Mouse (Mus musculus): ENCODE data around the gene Cdc42bpg. TPM values are rescaled to one million over a fixed set of nuclear protein-coding genes. Genes with fewer than 3 reads are reported as not detected.
"Not testable (repeated sequence)": the region's sequence is repeated elsewhere in the genome, so short reads cannot be mapped to it uniquely, and the experiment has no call there.

The Cdc42bpg gene
- total RNA-seq, 1 experiment from 2014 or later: 2.2 TPM

DNA sequence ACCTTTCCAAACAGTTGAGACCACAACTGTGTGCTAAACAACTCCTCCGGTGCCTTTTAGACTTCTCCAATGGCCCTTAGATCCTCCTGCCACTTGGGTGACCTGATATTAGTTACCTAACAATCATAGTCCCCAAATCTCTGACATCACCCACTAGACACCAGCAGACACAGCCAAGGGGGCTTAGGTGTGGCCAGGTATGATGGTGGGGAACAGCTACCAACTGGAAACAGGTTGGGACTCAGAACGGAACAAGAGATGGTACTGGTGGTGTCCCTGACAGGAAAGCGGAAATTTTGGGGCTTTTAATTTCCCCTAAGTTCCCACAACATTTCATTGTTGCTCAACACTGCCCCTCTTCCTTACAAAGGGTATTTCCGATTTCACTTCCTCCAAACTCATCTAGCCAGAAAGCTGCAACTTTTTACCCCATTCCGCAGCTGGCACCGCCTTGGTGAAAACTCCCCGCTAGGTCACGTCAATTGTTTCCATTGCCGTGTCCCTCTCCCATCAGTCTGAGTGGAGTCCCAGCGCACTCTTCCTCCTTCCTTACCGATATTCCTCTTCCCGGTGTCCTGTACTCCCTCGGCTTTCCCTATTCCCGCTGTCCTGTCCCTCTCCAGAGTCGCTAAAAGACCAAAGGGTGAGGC, 30.4 kb upstream of the Cdc42bpg start:
- ATAC-seq (replicated peaks; ENCODE audit: insufficient number of reproducible peaks, low FRiP score, low TSS enrichment, poor library complexity, severe bottlenecking): peak; percentile 45

DNA sequence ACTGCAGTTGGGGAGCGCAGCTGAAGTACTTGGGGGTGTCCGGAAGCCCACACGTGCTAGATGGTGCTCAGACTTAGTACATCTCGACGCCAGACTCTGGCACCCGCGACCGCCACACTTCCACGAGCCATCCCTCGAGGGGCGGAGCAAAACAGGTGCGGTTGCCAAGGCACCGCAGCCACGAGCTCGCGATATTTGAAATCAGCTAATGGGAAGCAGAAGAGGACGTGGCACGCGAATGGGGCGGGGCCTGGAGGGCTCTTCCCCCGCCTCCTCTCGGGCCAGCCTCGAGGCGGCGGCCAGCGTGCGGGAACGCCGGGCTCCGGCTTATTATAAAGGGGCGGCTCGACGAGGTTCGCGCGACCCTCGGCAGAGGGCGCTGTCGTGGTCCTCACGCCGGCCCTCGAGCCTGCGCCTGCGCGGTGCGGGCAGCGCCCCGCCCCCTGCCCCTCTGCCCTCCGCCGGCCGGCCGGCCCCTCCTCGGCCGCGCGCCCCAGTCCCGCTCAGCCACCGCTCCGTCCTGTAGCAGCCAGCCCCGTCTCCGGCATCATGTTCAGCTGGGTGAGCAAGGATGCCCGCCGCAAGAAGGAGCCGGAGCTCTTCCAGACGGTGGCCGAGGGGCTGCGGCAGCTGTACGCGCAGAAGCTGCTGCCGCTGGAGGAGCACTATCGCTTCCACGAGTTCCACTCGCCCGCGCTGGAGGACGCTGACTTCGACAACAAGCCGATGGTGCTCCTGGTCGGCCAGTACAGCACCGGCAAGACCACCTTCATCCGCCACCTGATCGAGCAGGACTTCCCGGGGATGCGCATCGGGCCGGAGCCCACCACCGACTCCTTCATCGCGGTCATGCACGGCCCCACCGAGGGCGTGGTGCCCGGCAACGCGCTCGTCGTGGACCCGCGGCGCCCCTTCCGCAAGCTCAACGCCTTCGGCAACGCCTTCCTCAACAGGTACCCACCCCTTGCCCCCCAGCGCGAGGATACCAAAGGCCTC, 29.5 kb upstream of the Cdc42bpg start, which contains the start of gene Ehd1:
Gene Ehd1, plus strand, starts transcription at position 300 of the 996 bp plus-strand sequence.
- ATAC-seq (replicated peaks; ENCODE audit: insufficient number of reproducible peaks, low FRiP score, low TSS enrichment, poor library complexity, severe bottlenecking): peak; percentile 77

DNA sequence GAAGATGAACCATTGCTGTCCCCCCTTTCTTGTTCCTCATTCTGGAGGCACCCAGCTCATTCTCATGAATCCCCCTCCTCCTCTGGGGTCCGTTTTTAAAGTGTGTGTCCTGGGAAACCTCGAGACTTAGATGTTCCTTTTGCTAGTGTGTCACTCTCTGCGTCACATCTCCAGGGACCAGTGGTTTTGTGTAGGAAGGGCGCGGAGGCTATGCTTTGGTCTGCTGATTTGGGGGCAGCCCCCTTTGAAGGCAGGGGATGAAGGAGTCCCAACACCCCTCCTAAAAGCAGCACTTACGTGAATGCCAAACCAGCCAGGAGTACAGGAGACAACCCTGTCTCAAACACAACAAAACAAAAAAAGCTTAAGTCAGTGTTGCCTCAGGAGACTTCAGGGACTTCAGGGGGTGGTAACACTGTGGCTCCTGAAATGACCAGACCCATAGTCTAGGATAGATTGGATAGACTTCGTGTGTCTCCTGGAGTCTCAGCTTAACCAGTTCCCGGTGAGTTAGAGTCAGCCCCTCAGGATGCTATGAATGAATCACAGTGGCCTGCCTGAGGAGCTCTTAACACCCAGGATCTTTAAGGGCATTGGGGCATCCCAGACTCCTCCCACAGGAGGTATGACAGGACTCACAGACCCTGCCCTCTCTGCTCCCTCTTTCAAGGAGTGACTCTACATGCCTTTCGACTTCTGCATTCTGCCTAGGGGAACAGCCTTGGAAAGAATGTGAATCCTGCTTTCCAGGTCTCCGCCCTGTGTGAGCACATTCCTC, 28.4 kb upstream of the Cdc42bpg start:
- peak; percentile 41 for ATAC-seq (replicated peaks; ENCODE audit: insufficient number of reproducible peaks, low FRiP score, low TSS enrichment, poor library complexity, severe bottlenecking)

DNA sequence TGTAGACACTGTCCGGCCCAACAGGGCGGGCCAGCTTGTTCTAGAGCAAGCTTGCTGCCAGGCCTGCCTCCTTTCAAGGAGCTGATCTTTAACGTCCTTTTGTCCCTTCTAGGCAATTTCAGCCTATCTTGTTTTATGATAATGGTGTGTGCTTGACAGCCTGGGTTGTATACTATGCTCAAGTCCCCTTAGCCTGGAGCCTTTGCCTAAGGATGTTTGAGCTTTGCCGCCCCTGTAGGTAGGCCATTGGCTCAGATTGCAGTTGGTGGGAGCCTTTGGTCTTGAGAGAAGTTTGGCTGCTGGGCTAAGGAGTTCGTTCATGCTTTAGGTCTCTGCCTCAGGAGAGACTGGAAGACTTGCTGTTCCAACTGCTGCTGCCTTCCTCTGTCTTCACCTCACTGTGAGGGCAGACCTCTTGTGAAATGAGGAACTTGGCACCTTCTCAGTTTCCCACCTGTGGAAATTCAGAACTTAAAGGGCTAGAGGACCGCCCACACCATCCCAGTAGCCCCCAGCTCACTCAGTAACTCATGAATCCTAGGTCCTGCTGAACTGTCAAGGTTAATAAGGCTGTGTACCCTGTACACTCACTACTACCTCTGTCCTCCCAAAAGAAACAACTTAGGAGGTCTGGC, 27.7 kb upstream of the Cdc42bpg start:
- ATAC-seq (replicated peaks; ENCODE audit: insufficient number of reproducible peaks, low FRiP score, low TSS enrichment, poor library complexity, severe bottlenecking): no peak

DNA sequence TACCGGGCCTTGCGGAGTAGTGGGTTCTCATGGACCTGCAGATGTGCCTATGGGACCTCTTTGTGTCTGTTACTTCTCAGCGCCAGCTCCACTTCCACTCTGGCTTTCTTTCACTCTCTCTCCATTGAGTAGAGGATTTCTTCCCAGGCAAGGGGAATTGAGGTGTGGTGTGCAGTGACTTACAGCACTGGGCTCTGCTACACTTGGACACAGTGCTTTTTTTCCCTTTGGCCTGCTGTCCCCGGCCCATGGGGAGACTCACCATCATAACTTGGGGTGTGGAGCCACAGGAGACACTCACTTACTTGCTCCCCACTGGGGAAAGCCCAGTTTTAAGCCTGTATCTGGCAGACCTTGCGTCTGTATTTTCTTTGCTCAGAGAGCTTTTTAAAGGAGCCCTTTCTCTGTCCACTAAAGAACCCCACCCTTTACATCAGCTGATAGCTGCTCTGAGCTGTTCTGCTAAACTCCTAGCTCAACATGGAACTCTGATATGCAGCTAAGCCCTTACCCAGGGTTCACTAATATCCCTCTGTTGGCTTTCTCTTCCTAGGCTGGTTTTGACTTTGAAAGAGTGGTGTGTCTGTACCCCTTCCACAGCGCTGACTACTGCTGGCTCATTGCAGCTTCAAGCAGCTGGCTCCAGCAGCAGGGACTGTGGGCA, 26.6 kb upstream of the Cdc42bpg start:
- ATAC-seq (replicated peaks; ENCODE audit: insufficient number of reproducible peaks, low FRiP score, low TSS enrichment, poor library complexity, severe bottlenecking): no peak

DNA sequence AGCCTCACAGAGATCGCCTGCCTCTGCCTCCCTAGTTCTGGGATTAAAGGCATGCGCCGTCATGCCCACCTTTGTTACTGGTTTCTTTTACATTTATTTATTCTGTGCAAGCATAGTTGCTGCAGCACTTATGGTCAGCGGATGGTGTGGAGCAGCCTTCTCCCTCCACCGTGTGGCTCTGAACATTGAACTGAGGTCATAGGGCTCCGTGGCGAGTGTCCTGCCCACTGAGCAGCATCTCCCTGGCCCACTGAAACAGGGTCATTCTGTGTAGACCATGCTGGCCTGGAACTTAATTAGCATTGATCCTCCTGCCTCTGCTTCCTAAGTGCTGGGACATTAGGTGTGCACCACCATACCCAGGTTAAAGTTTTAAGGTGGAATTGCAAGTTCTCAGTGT, 25.7 kb upstream of the Cdc42bpg start:
- ATAC-seq (replicated peaks; ENCODE audit: insufficient number of reproducible peaks, low FRiP score, low TSS enrichment, poor library complexity, severe bottlenecking): no peak

DNA sequence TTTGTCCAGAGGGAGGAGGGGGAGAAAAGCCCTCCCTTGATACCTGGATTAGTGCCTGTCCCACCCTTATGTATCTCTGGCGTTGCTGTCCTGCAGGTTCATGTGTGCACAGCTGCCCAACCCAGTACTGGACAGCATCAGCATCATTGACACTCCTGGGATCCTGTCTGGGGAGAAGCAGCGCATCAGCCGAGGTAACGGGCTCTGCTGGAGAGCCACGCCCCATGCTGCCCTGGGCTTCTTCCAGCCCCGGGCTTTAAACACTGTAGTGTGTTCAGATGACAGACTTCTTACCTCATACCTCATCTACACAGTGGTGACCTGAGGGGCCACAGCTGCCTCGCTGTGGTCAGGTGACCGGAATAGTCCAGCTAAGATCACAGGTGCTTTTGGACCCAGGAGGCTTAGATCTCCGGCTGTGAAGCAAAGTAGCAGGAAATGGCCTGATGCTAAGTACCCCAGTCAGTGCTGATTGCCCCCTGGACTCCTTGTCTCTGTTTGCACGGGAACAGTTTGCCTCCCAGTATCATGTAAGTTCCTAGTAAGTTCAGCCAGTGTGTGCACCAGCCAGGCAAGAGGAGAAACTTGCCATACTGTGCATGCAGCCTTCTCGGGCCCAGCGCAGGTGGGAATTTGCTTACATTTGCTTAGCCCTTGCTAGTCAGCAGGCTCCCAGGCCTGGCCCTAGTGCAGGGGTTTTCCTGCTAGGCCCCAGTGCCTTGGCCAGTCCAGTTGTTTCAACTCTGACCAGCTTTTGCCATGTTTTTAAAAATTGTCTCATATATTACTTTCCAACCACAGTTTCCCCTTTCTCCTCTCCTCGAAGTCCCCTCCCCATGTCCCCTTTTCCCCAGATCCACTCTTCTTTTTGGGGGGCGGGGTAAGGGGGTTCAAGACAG, 24.9 kb upstream of the Cdc42bpg start:
- ATAC-seq (replicated peaks; ENCODE audit: insufficient number of reproducible peaks, low FRiP score, low TSS enrichment, poor library complexity, severe bottlenecking): no peak

DNA sequence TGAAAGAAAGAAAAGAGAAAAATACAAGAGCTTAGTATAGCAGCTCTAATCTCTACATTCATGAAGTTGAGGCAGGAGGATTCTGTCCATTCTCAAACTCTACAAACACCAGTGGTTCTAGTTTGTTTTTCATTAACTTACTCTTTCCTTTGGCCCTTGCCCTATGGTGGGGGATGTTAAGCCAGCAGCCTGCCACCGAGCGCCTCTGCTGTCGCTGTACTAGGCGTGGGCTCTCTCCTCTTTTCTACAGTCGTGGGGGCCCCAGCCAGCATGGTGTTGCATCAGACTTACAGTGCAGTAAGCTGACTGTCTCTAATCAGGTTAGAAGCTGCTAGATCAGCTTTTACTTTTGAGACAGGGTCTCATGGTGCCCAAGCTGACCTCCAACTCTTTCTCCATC, 23.3 kb upstream of the Cdc42bpg start:
- no peak for ATAC-seq (replicated peaks; ENCODE audit: insufficient number of reproducible peaks, low FRiP score, low TSS enrichment, poor library complexity, severe bottlenecking)

DNA sequence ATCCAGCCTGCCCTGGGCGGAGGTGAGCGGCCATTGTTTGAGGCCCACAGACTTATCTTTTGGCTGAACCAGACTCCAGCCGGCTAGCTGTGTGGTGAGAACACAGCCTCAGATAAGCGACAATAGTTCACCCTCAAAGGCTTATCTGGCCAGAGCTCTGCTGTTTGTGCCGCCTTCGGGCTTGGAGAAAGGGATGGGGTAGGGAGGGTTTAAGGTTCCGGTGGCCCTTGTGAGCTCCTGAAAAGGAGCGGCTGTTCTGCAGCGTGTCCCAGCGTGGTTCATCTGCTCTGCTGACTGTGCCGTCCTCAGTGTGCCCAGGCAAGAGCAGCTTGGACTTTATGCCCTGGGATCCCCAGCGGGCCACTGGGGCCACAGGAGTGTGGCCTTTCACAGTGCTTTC, 21.8 kb upstream of the Cdc42bpg start:
- ATAC-seq (replicated peaks; ENCODE audit: insufficient number of reproducible peaks, low FRiP score, low TSS enrichment, poor library complexity, severe bottlenecking): no peak

DNA sequence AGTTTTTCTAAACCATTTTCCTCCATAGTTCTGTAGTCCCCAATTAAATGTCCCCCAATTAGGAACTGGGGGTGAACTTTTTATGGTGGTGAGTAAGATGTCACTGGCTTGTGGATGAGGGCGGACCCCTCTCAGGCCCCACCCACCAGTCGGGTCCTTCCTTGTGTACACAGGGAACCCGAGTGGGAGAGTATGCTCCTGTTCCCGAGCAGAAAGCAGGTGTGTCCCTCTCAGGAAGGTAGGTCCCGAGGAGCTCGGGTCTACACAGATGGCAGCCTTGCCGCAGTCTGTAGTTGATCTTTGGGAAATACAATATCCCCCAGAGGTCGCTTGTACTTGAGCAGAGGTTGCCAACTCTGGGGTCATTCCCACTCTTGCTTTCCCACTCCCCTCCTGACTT, 21.0 kb upstream of the Cdc42bpg start:
- ATAC-seq (replicated peaks; ENCODE audit: insufficient number of reproducible peaks, low FRiP score, low TSS enrichment, poor library complexity, severe bottlenecking): no peak

DNA sequence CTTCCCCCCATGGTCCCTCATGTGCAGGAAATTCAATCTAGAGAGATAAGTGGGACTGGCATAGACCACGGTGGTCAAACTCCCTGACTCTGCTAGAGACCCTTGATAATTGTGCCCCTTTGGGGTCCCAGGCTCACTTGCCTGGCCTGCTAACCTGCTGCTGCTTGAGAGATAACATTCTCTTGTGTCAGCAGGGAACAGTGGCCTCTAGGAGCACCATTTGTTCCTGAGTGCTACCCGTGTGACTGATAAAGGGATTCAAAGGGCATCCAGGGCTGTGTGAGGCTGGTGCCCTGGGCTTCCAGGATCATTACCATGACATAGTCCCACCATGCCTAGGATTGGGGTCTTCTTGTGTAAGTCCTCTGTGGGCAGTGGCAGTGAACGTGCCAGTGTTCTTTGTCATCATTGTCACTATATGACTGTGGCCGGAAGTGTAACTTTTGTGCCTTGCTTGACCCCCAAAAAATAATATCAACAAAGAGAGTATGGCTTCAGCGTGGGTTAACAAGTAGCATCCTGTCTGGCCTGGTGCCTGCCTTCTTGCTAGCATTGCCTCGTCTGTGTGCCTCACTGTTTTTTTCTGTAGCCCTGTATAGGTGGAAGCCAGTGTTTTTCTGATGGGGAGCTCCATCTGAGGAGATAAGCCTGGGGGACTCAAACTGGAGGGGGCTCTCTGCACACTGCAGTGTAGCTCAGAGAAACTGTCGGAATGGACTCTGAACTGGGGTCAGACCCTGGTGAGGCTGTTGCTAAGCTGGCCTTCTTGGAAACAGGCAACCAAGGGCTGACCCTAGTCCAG, 20.4 kb upstream of the Cdc42bpg start:
- no peak for ATAC-seq (replicated peaks; ENCODE audit: insufficient number of reproducible peaks, low FRiP score, low TSS enrichment, poor library complexity, severe bottlenecking)

DNA sequence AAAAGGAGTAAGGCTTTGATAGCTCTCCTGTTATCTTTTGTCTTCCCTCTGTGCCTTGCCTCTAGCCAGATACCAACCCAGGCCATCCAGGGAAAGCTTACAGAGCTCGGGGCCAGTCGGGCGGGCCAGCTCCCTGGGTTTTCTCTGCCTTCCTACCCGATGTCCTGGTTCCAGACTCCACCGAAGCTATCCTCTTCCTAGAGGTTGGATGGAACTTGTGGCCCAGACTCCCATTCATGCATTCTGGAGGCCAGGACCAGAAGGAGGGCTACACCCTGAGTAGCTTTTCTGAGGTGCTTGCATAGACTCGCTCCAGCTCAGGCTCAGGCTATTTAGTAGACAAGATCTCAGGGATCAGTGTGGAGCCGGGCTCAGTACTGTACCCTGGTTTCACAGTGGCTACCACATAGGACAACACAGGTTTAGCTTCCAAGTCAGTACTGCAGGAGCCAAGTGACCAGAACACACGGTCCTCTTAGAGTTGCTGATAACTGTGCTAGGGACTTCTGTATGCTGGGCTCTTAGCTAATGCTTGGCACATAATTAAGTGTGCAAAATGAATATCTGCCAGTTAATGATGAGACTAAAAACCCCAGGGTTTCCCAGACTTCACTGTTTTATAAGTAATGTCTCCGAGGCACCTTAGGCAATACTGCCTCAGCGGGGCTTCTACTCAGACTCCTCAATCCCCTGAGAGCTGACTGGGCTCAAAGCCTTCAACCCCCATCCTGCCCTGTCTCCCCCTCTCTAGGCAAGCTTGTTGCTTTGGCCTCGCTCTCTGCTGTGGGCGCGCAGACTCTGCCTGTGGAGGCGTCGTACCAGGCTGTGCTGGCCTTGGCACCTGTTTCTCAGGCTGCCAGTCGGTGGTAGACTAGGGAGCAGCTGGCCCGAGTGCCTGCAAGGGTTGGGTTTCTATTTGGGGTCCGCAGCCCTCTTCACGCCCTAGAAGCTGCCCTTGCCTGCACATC, 19.5 kb upstream of the Cdc42bpg start:
- no peak for ATAC-seq (replicated peaks; ENCODE audit: insufficient number of reproducible peaks, low FRiP score, low TSS enrichment, poor library complexity, severe bottlenecking)

DNA sequence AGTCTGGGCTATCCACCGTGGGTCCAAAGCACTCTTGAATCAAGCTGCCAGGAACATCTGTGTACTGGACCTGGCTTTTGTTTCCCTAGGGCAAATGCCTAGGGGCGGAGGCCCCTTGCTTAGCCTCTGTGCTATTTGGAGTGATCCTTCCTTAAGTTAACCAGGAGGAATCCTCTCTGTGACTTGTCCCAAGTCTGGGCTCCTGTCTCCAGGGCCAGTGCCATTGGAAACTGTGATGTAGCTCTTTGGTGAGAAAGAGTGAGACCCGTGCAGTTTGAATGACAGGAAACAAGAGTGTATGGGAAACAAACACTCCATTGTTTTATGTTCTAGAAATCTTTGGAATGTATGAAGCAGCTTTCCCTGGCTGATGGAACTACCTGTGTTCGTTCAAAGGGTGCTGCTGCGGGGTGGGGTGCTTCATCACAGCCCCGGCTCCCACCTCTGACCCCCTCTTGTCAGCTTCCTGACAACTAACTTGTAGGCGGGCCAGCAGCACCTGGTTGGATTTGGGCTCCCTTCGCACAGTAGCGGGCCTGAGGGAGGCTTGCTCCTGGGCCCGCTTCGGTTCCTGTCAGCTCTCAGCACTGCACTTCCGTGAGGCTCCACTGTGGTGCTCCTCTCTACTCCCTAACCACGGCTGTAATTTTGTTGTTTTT, 17.9 kb upstream of the Cdc42bpg start:
- no peak for ATAC-seq (replicated peaks; ENCODE audit: insufficient number of reproducible peaks, low FRiP score, low TSS enrichment, poor library complexity, severe bottlenecking)

DNA sequence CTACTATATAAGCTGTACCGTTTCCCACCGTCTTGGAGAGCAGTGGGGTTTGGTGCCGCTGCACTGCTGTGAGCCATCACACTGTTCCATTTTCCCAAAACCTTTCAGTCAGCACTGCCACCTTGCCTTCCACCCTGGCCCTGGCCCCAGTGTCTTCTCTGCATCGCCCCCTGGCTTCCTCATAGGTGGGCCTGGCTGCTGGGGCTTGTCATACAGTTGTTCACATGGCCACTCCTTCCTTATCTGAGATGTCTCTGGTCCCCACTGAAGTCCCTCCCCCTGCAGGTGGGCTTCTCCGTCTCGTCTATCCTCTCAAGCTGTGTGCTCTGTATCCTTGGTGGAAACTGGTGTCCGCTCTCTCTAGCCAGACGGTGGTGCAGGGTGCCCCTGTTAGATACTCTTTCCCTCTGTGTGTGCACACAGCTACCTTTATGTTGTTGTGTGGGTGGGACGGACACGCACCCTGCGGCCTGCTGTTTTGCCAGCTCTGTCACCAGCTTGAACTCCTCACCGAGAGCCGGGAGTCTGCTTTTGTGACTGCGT, 16.5 kb upstream of the Cdc42bpg start:
- ATAC-seq (replicated peaks; ENCODE audit: insufficient number of reproducible peaks, low FRiP score, low TSS enrichment, poor library complexity, severe bottlenecking): no peak

DNA sequence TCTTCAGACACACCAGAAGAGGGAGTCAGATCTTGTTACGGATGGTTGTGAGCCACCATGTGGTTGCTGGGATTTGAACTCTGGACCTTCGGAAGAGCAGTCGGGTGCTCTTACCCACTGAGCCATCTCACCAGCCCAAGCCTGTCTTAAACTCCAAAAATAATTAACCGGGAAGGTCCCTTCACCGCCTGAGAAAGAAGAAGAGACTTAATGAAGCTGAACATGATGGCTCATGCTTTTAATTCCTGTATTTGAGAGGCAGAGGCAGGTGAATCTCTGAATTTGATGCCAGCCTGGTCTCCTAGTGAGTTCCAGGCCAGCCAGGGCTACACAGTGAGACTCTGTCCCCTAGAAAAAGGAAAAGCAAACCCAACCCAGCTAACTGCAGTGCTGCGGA, 15.5 kb upstream of the Cdc42bpg start:
- ATAC-seq (replicated peaks; ENCODE audit: insufficient number of reproducible peaks, low FRiP score, low TSS enrichment, poor library complexity, severe bottlenecking): not testable (repeated sequence)
